Mouse (Mus musculus) heart, postnatal 0 days (tissue): Measurements from ENCODE around the gene Spry1.

ENCODE experiments used
- CTCF ChIP-seq: IDR thresholded peaks from 2 replicates; pipeline ENCODE4 v1.5.1; 2016; ENCODE audit warnings: antibody characterized with exemption, control low read depth, low read depth
- EP300 ChIP-seq: IDR thresholded peaks from 2 replicates; pipeline ENCODE4 v1.6.1; 2016; ENCODE audit warnings: antibody characterized with exemption, low read depth

- TF ChIP-seq CTCF, result no peak
- no peak for TF ChIP-seq EP300
These were observed 47.6 kb downstream of the Spry1 start for GRCm38 (mm10) chr3:37687158-37687980.
